Mouse (Mus musculus) gastrocnemius, postnatal 25 days (tissue): ENCODE measurements around the gene Them4. TPM values are rescaled to one million over a fixed set of nuclear protein-coding genes. Genes with fewer than 3 reads are reported as not detected.

Experiments
- DNase-seq: peaks from one replicate; pipeline ENCODE4 v3.0.0; 2022
- total RNA-seq, 2 experiments: library from RNA; stranded (reverse); gene quantifications; 1 replicate in 1 of 2; 2 replicates in 1 of 2; pipeline ENCODE4 v1.2.3; 2021

The Them4 gene
- total RNA-seq, 2 experiments from 2014 or later: 8.1 to 8.2 TPM

GRCm38 (mm10) chr3:94368631-94369030 is 58.7 kb downstream of the Them4 start:
- no peak for DNase-seq

DNA sequence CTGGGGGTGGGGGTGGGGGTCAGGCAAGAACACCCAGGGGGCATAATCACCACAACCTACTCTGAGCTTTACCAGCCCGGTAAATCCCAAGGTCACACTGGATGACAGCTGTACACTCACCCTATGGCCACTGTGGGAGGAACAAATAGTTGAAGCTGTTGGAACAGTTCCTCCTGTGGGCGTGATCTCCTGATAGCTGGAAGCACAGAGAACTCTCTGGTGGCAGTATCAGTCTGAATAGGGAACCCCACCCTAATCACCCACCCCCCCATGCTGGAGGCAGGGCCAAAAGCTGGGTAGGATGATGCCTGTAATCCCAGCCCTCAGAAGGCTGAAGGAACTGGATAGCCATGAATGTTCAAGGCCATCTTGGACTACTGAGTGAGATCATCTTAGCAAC is 59.8 kb downstream of the Them4 start:
- no peak for DNase-seq

DNA sequence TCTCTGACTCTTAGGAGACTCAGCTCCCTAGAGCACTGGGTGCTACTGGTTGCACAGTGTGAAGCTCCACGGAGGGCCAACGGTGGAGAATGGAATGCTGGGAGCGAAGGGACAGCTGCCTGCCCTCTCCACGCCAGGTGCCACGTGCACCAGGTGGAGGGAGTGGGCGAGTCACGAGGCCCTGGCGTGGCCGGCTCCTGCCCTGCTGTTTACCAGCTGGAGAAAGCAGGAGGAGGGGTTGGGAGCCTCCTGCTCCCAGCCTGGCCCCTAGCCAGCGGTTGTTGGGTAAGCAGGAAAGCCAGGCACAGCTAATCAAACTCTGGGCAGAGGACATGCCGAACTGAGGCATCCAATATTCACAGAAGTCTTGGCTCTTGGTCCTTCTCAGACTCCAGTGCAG is 61.7 kb downstream of the Them4 start:
- DNase-seq: peak; percentile 85

DNA sequence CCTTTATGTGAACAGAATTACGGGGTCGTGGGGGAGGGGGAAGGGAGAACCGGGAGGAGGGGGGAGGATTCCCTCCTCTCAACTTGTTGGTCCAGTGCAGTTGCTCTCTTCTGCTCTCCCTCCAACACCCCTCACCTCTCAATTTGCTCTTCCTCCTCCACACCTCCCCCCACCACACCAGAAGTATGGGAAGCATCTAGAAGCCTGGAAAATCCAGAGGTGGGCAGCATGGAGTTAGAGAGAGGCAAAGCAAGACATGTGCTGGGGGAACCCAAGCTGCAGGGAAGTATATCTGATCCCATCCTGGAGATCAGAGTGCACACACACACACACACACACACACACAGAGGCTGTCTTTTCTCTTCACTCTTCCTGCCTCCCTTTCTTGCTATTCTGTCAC is 62.1 kb downstream of the Them4 start:
- no peak for DNase-seq

DNA sequence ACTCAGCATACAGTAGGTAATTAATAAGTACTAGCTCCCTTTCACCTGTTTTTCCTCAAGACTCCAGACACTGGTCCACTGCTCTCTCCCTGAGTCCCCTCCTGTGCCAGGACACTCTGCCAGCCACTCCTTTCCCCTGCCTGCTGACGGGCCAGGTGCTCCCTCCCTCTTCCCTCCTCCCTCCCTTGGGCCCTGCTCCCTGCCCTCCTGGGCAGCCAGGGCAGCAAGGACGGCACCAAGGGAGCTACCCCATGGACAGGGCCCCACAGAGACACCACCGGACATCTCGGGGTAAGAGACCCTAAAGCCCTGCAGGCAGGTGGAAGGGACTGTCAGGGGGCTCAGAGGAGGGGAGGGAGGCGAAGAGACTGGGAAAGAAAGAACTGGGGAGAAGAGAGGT is 62.8 kb downstream of the Them4 start, which contains the start of gene Rorc:
Rorc (plus strand) TSS at position 154 of the 400 bp plus-strand sequence.
- DNase-seq: peak; percentile 64

DNA sequence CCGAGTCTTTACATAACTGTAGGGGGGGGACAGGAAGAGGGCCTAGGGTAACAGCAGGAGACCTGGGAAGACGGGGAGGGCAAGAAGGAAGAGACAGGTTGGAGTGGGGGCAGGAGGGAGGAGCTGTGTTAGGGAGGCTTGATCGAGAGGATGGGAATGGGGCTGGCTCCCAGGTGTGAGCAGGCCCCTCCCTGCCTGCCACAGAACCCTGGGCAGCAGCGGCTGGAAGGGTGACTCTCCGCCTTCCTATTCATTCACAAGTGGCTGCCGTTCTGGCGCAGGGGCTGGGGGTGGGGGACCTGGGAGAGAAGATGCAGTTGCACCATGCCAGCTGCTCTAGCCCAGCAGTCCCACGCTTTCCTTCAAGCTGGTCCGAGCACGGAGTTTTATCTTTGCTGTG is 63.2 kb downstream of the Them4 start:
- DNase-seq: no peak

DNA sequence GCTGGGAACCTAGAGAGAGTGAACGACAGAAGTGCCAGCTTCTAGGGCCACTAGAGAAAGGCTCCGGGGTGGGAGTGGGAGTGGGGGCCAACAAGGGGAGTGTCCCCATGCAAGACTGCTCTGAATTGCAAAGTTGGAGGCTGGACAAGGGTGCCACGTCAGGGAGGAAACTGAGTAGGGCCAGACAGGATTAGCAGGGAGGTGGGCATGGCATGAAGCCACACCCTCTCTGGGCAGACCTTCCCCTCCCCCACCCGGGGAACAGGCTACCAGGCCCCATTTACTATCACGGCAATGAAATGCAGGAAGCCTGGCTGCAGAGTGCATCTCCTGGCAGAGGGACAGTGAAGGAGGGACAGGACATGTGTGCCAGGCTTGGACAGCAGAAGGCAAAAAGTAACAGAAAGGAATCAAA is 63.7 kb downstream of the Them4 start:
- peak; percentile 74 for DNase-seq

DNA sequence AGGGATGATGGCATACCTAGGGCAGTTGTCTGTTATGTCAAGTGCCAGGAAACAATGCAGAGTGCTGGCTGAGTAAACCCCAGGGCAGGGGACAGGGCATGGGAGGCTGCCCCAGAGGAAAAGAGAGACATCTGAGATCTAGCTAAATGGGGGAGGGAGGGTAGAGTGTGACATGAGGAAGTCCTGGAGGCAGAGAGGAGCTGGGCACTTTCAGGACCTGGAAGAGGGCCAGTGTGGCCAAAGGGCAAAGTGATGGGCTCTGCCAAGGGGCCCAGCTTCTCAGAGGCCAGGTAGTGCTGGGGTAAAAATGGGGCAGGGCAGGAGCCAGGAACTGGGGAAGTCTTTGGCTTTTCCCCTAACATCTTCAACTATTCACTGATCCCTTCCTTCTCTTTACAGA is 64.7 kb downstream of the Them4 start:
- DNase-seq: peak; percentile 52

- DNase-seq: no peak
Observed at GRCm38 (mm10) chr3:94375146-94375545, 65.3 kb downstream of the Them4 start.

- no peak for DNase-seq
Observed at GRCm38 (mm10) chr3:94375861-94376260, 66.0 kb downstream of the Them4 start.

DNA sequence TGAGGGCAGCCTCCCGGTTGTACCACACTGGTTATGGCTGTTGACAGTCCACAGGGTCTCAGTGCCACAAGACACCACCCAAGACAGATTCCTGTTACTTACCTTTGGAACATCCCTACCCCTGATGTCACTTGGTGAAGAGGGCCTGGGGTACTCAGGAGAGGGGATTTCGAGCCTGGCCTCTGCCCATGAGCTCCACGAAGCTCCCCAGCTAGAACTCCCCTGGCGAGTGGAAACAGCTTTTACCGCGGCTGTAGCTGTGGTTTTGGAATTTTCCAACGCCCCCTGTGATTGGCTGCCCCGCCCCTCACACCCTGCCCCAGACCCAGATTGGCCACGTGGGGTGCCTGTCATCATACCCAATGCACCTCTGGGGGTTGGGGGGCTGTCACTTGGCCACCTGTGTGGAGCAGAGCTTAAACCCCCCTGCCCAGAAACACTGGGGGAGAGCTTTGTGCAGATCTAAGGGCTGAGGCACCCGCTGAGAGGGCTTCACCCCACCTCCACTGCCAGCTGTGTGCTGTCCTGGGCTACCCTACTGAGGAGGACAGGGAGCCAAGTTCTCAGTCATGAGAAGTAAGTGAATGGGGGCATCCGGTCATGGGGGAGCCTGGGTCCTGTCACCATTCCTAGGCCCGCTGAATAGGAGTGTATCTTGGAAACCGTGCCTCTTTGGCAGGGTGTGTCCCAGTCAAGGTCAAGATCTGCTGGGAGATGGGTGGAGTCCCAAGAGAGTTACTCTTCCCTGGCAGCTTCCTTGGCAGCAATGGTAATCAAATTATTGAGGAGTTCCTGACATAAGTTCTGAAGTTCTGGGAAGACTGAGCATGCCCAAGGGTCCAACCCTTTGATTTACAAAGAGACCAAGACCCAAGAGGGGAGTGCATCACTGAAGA is 67.4 kb downstream of the Them4 start:
- DNase-seq: peak; percentile 55

GRCm38 (mm10) chr3:94379831-94380510 is 70.1 kb downstream of the Them4 start:
- DNase-seq: no peak

Other genes with a start within 250 kb of the Them4 start
- not detected for gene Gm10697, start 237.4 kb upstream of the Them4 start, total RNA-seq
- gene Gm10696, start 131.9 kb upstream of the Them4 start, total RNA-seq: not detected
- not detected for gene Gm5286, start 113.4 kb upstream of the Them4 start, total RNA-seq
- gene Gm4778, start 46.1 kb upstream of the Them4 start, total RNA-seq: not detected
- gene Them5, start 32.0 kb downstream of the Them4 start, total RNA-seq: under 1 TPM in 1 of 2 experiments, not detected in 1; 0.28 TPM
- gene C2cd4d, start 52.3 kb downstream of the Them4 start, total RNA-seq: not detected
- gene Rorc, start 62.7 kb downstream of the Them4 start, total RNA-seq: 10 to 100 TPM; 43.8 to 52.8 TPM
- under 1 TPM; 0.11 to 0.13 TPM for gene Lingo4, start 88.4 kb downstream of the Them4 start, total RNA-seq
- 1 to 10 TPM; 1.5 to 2.0 TPM for gene Tdrkh, start 103.2 kb downstream of the Them4 start, total RNA-seq
- 10 to 100 TPM; 35.6 to 39.1 TPM for gene Mrpl9, start 133.2 kb downstream of the Them4 start, total RNA-seq
- not detected for gene Oaz3, start 133.8 kb downstream of the Them4 start, total RNA-seq
- gene Celf3, start 168.2 kb downstream of the Them4 start, total RNA-seq: not detected
- gene Riiad1, start 170.3 kb downstream of the Them4 start, total RNA-seq: 1 to 10 TPM; 4.6 to 4.9 TPM